Mouse (Mus musculus) kidney, adult 2 months (tissue): ENCODE results near the gene Atf4.

Experiments used
- CTCF ChIP-seq: fragments of 200-500 bp; conservative IDR thresholded peaks from 2 replicates; pipeline ENCODE4 v1.5.1; 2011; ENCODE audit warnings: low read depth, mild to moderate bottlenecking, control low read depth, low read length, moderate library complexity, mixed read lengths; ENCODE audit not compliant: insufficient read depth, insufficient read length
- POLR2A ChIP-seq: fragments of 200-500 bp; IDR thresholded peaks from one replicate; pipeline ENCODE4 v1.6.1; 2011; ENCODE audit warnings: low read depth, low read length, control low read depth

DNA sequence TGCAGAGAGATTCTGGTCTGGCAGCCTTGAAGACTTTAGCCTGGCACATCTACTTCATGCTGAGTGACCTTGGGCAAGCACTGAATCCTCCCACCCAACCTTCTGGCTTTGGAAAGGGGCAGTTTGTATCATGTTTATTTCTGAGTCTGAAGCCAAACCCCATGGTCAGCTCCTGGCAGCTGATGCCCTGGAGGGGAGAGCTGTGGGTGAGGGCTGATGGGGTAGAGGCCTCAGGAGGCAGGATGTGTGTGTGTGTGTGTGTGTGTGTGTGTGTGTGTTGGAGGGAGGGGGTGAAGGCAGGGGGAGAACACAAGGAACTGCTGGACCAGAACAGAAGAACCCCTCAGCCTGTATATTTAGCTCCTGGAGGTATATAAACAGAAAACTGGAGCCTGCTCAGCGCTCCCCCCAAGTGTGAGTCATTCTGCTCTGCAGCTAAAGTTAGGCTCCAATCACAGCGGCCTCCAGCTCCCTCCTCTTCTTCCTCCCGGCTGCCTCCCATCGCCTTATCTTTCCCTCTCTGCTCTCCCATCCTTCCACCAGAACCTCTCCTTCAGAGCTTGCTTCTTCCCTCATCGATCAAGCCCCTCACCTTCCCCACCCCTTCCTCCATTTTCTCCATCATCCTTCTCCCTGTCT, 23.3 kb downstream of the Atf4 start:
- no peak for TF ChIP-seq CTCF
- no peak for TF ChIP-seq POLR2A
